Mouse (Mus musculus) heart, postnatal 36 days (tissue): ENCODE results near the gene Rassf8. TPM values are rescaled to one million over a fixed set of nuclear protein-coding genes. Genes with fewer than 3 reads are reported as not detected.

Experiments used
- DNase-seq, 2 experiments: peaks; one replicate each; pipeline ENCODE4 v3.0.0; 2021 to 2022
- intact Hi-C: fragments of 180-260 bp; cut with DNase I; formaldehyde crosslinking; loops from one replicate; pipeline ENCODE4 v1.15.1; 2025
- total RNA-seq, 2 experiments: library from RNA; stranded (reverse); gene quantifications; 2 replicates each; pipeline ENCODE4 v1.2.3; 2021

The Rassf8 gene
- total RNA-seq, 2 experiments from 2014 or later: 48.9 to 51.9 TPM

- no peak for DNase-seq
- intact Hi-C loops: no loop called here
Measured at GRCm38 (mm10) chr6:145815200-145815599, 68.7 kb downstream of the Rassf8 start.

GRCm38 (mm10) chr6:145819151-145819550, 72.6 kb downstream of the Rassf8 start:
- DNase-seq: no peak
- intact Hi-C loops: no loop called here

- no peak for DNase-seq
- intact Hi-C loops: no loop called here
Measured at GRCm38 (mm10) chr6:145822218-145822617, 75.7 kb downstream of the Rassf8 start.

- no peak for DNase-seq
- intact Hi-C loops: no loop called here
Measured at GRCm38 (mm10) chr6:145823103-145823502, 76.6 kb downstream of the Rassf8 start.

GRCm38 (mm10) chr6:145823588-145824234, 77.2 kb downstream of the Rassf8 start:
- intact Hi-C loops: no loop called here
- no peak for DNase-seq

GRCm38 (mm10) chr6:145826305-145826704, 79.8 kb downstream of the Rassf8 start:
- intact Hi-C loops: loop anchor here (5.0 kb wide), 1 partner anchor 464 kb away; no protein-coding TSS in a partner anchor
- no peak for DNase-seq

GRCm38 (mm10) chr6:145829062-145829835, 82.7 kb downstream of the Rassf8 start:
- intact Hi-C loops: loop anchor here (5.0 kb wide), 1 partner anchor 467 kb away; no protein-coding TSS in a partner anchor
- DNase-seq: no peak

GRCm38 (mm10) chr6:145830117-145830516, 83.6 kb downstream of the Rassf8 start:
- peak; percentile 69 to 70 for DNase-seq
- intact Hi-C loops: loop anchor here (1.0 to 5.0 kb wide), 6 partner anchors 249 to 577 kb away; no protein-coding TSS in a partner anchor

- no peak for DNase-seq
- intact Hi-C loops: loop anchor here (1.0 to 5.0 kb wide), 6 partner anchors 249 to 577 kb away; no protein-coding TSS in a partner anchor
Measured at GRCm38 (mm10) chr6:145830617-145831016, 84.1 kb downstream of the Rassf8 start.

GRCm38 (mm10) chr6:145832927-145833326, 86.4 kb downstream of the Rassf8 start:
- no peak for DNase-seq
- intact Hi-C loops: loop anchor here (5.0 kb wide), 3 partner anchors 329 to 574 kb away; no protein-coding TSS in a partner anchor

GRCm38 (mm10) chr6:145835359-145835758, 88.8 kb downstream of the Rassf8 start:
- no peak for DNase-seq
- intact Hi-C loops: no loop called here

- intact Hi-C loops: no loop called here
- no peak for DNase-seq
Measured at GRCm38 (mm10) chr6:145845611-145846010, 99.1 kb downstream of the Rassf8 start.

GRCm38 (mm10) chr6:145846076-145846475, 99.5 kb downstream of the Rassf8 start:
- no peak for DNase-seq
- intact Hi-C loops: no loop called here

GRCm38 (mm10) chr6:145846948-145847347, 100.4 kb downstream of the Rassf8 start:
- no peak for DNase-seq
- intact Hi-C loops: no loop called here

GRCm38 (mm10) chr6:145847661-145848060, 101.1 kb downstream of the Rassf8 start:
- no peak for DNase-seq
- intact Hi-C loops: no loop called here

GRCm38 (mm10) chr6:145850789-145851188, 104.2 kb downstream of the Rassf8 start:
- intact Hi-C loops: loop anchor here (10.0 kb wide), 1 partner anchor 784 kb away; no protein-coding TSS in a partner anchor
- peak; percentile 60 to 62 for DNase-seq

- intact Hi-C loops: loop anchor here (10.0 kb wide), 1 partner anchor 783 kb away; no protein-coding TSS in a partner anchor
- no peak for DNase-seq
Measured at GRCm38 (mm10) chr6:145851956-145852355, 105.4 kb downstream of the Rassf8 start.

- intact Hi-C loops: loop anchor here (10.0 kb wide), 1 partner anchor 782 kb away; no protein-coding TSS in a partner anchor
- DNase-seq: no peak
Measured at GRCm38 (mm10) chr6:145852708-145853107, 106.2 kb downstream of the Rassf8 start.

- intact Hi-C loops: loop anchor here (10.0 kb wide), 1 partner anchor 781 kb away; no protein-coding TSS in a partner anchor
Measured at GRCm38 (mm10) chr6:145853356-145854079, 107.0 kb downstream of the Rassf8 start.

GRCm38 (mm10) chr6:145854756-145855155, 108.2 kb downstream of the Rassf8 start:
- intact Hi-C loops: loop anchor here (5.0 to 10.0 kb wide), 2 partner anchors 780 to 873 kb away; no protein-coding TSS in a partner anchor
- DNase-seq: no peak

More at GRCm38 (mm10) chr6:145853356-145854079, 107.0 kb downstream of the Rassf8 start:
- DNase-seq: no peak
